Mouse (Mus musculus) C2C12 (cell line): ENCODE measurements around the gene Azi2.

ENCODE experiments used
- CEBPB ChIP-seq: IDR thresholded peaks from one replicate; pipeline ENCODE4 v1.6.1; 2011; ENCODE audit warnings: low read depth, mild to moderate bottlenecking, control low read depth, moderate library complexity
- CTCF ChIP-seq: IDR thresholded peaks from one replicate; pipeline ENCODE4 v1.5.1; 2011; ENCODE audit not compliant: control insufficient read depth, insufficient read depth, insufficient read length
- FOSL1 ChIP-seq: IDR thresholded peaks from one replicate; pipeline ENCODE4 v1.8.0; 2011; ENCODE audit warnings: mild to moderate bottlenecking, low read length; ENCODE audit not compliant: poor library complexity, insufficient read depth, severe bottlenecking
- MAX ChIP-seq: IDR thresholded peaks from one replicate; pipeline ENCODE4 v1.6.1; 2011; ENCODE audit warnings: mild to moderate bottlenecking, control low read depth
- MYOD1 ChIP-seq: IDR thresholded peaks from one replicate; pipeline ENCODE4 v1.6.1; 2011; ENCODE audit warnings: low read depth; ENCODE audit not compliant: control insufficient read depth, insufficient read length
- MYOG ChIP-seq: IDR thresholded peaks from one replicate; pipeline ENCODE4 v1.6.1; 2011; ENCODE audit not compliant: control insufficient read depth, insufficient read length; ENCODE audit errors: extremely low read depth
- USF1 ChIP-seq: IDR thresholded peaks from one replicate; pipeline ENCODE4 v1.6.1; 2011; ENCODE audit warnings: low read depth, mild to moderate bottlenecking, control low read depth, moderate library complexity

GRCm38 (mm10) chr9:118109697-118110359 is 69.5 kb downstream of the Azi2 start:
- TF ChIP-seq CTCF: no peak
- TF ChIP-seq USF1: no peak
- TF ChIP-seq MAX: no peak
- no peak for TF ChIP-seq MYOG
- TF ChIP-seq MYOD1: no peak
- TF ChIP-seq CEBPB: no peak
- no peak for TF ChIP-seq FOSL1
